9 mouse cellular contexts compared by ENCODE assay signal in the genomic region with DNA sequence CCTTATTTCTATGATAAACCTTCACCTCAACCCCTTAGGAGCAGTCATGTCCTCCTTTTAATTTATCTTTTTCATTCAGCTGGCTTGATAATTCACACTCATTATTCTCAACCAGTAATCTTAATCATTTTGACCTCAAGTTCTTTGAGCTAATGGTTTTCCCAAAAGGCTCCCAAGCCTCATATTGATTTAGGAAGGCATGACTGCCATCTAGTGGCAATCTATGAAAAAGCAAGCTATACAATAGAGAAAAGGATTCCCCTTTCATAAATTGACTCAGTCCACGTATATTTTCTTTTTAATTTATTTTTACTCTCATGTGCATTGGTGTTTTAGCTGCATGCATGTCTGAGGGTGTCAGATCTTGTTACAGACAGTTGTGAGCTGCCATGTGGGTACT. TPM values are rescaled to one million over a fixed set of nuclear protein-coding genes. Genes with fewer than 3 reads are reported as not detected.
DNase-seq lines count a peak whose midpoint lies in the region; ATAC-seq lines count a peak whose summit lies in the region.
"Had no signal": no experiment of that assay in that cellular context is flagged by ENCODE, and none has a peak within 500 bp of the region (broad histone marks: within the 10 kb centered on the region; RNA-seq: fewer than 3 reads in every experiment).

No protein-coding gene starts in this region.

- H3K9ac ChIP-seq in forebrain, embryonic 11.5 days (ENCODE audit: low read length) = no peak overlapping the region
- H3K9ac ChIP-seq in forebrain, embryonic 13.5 days = no peak overlapping the region
- no peak overlapping the region for H3K9ac ChIP-seq in liver, embryonic 13.5 days

- H3K4me3 ChIP-seq in forebrain, embryonic 11.5 days (ENCODE audit: low read depth, low read length) = no peak overlapping the region
- H3K4me3 ChIP-seq in forebrain, embryonic 13.5 days = no peak overlapping the region
- H3K4me3 ChIP-seq in liver, embryonic 13.5 days (replicated peaks) = no peak overlapping the region

- no peaks in the 10 kb centered on the region for H3K9me3 ChIP-seq in forebrain, embryonic 11.5 days (ENCODE audit: control insufficient read depth, low read length)
- H3K9me3 ChIP-seq in forebrain, embryonic 13.5 days (replicated peaks) = no peaks in the 10 kb centered on the region
- H3K9me3 ChIP-seq in liver, embryonic 13.5 days (replicated peaks) = no peaks in the 10 kb centered on the region

- H3K4me1 ChIP-seq in forebrain, embryonic 11.5 days (replicated peaks; ENCODE audit: control insufficient read depth, insufficient read depth, low read length) = no peaks in the 10 kb centered on the region
- H3K4me1 ChIP-seq in forebrain, embryonic 13.5 days = peaks cover 9% of the 10 kb centered on the region; the same call in 1 of the 2 replicates
- H3K4me1 ChIP-seq in liver, embryonic 13.5 days (replicated peaks) = peaks cover 33% of the 10 kb centered on the region

- ATAC-seq in forebrain, embryonic 11.5 days (replicated peaks; ENCODE audit: low FRiP score) = no peak
- ATAC-seq in forebrain, embryonic 13.5 days = no peak
- ATAC-seq in liver, embryonic 13.5 days (ENCODE audit: low read depth) = no peak

- no peak overlapping the region for H3K27ac ChIP-seq in forebrain, embryonic 11.5 days (ENCODE audit: low read depth, low read length)
- no peak overlapping the region for H3K27ac ChIP-seq in forebrain, embryonic 13.5 days
- no peak overlapping the region for H3K27ac ChIP-seq in liver, embryonic 13.5 days

- 27% methylated on average over 1 of the region's 1 CpGs for WGBS in forebrain, embryonic 11.5 days
- WGBS in forebrain, embryonic 13.5 days = 15% methylated on average over 1 of the region's 1 CpGs
- 21% methylated on average over 1 of the region's 1 CpGs for WGBS in liver, embryonic 13.5 days (ENCODE audit: insufficient replicate concordance)

- peaks cover 2% of the 10 kb centered on the region; the same call in 1 of the 2 replicates for H3K27me3 ChIP-seq in forebrain, embryonic 11.5 days (ENCODE audit: control insufficient read depth, insufficient read depth, low read length)
- peaks cover 15% of the 10 kb centered on the region for H3K27me3 ChIP-seq in forebrain, embryonic 13.5 days
- H3K27me3 ChIP-seq in liver, embryonic 13.5 days = peaks cover 19% of the 10 kb centered on the region

- no peaks in the 10 kb centered on the region for H3K36me3 ChIP-seq in forebrain, embryonic 11.5 days (ENCODE audit: control insufficient read depth, insufficient read depth, low read length)
- H3K36me3 ChIP-seq in forebrain, embryonic 13.5 days (ENCODE audit: poor library complexity, severe bottlenecking) = no peaks in the 10 kb centered on the region
- H3K36me3 ChIP-seq in liver, embryonic 13.5 days = no peaks in the 10 kb centered on the region

- H3K4me2 ChIP-seq in forebrain, embryonic 11.5 days (ENCODE audit: low read depth, low read length, severe bottlenecking) = no peak overlapping the region
- no peak overlapping the region for H3K4me2 ChIP-seq in forebrain, embryonic 13.5 days
- H3K4me2 ChIP-seq in liver, embryonic 13.5 days = no peak overlapping the region

- peak; percentile 24 for DNase-seq in forebrain, embryonic 11.5 days (ENCODE audit: low spot score)
- DNase-seq in liver, embryonic 13.5 days = peak; percentile 18
- no peak for DNase-seq in liver
- peak; percentile 39 for DNase-seq in c-Kit-negative CD71-positive TER-119-positive erythroid progenitor cells, embryonic 14.5 days (ENCODE audit: low read depth, low spot score)
- peak; percentile 75 for DNase-seq in naive thymus-derived CD4-positive, alpha-beta T cell, adult 2 months (ENCODE audit: low read depth)
- no peak for DNase-seq in spleen, postnatal 14 days (ENCODE audit: low spot score in 2 of 2)
- no peak for DNase-seq in left cerebral cortex, adult 9 months (ENCODE audit: low spot score in 2 of 2)
- DNase-seq: thymus, postnatal 25 days had no signal

RNA-seq across cellular contexts. Expression of a gene that starts 4.8 kb away (rescaled TPM):
- polyA plus RNA-seq in forebrain, embryonic 11.5 days (2014; fragmentation: Nextera tagmentation; extraction: Ambion mirVana) = 29.8 and 31.1 TPM in 2 replicates
- 24.0 and 25.7 TPM in 2 replicates for polyA plus RNA-seq in forebrain, embryonic 13.5 days (2015; fragmentation: Nextera tagmentation; extraction: Ambion mirVana)
- 16.5 and 19.2 TPM in 2 replicates for polyA plus RNA-seq in liver, embryonic 13.5 days (2015; fragmentation: Nextera tagmentation; extraction: Ambion mirVana)

RNA-seq across cellular contexts. Expression of a gene that starts 30.1 kb away (rescaled TPM):
- polyA plus RNA-seq in forebrain, embryonic 11.5 days (2014; fragmentation: Nextera tagmentation; extraction: Ambion mirVana) = 219 and 231 TPM in 2 replicates
- polyA plus RNA-seq in forebrain, embryonic 13.5 days (2015; fragmentation: Nextera tagmentation; extraction: Ambion mirVana) = 207 and 209 TPM in 2 replicates
- polyA plus RNA-seq in liver, embryonic 13.5 days (2015; fragmentation: Nextera tagmentation; extraction: Ambion mirVana) = 202 and 204 TPM in 2 replicates

Comparison
In these comparisons a context has a peak if more than half of its experiments do, and no peak if none do; other contexts are left out.
1. DNase-seq: peak in forebrain, embryonic 11.5 days (single experiment), liver, embryonic 13.5 days (single experiment), c-Kit-negative CD71-positive TER-119-positive erythroid progenitor cells, embryonic 14.5 days (single experiment) and naive thymus-derived CD4-positive, alpha-beta T cell, adult 2 months (single experiment); none in liver (single experiment), spleen, postnatal 14 days (0 of 2) and left cerebral cortex, adult 9 months (0 of 2).